Mouse (Mus musculus) liver, embryonic 15.5 days (tissue): ENCODE data around the gene Gart. TPM values are rescaled to one million over a fixed set of nuclear protein-coding genes. Genes with fewer than 3 reads are reported as not detected.
A peak's percentile ranks its signal among the peaks of the same experiment; 100 is the strongest.

Experiments
- ATAC-seq: fragments of 200-750 bp; cut with Nextera tagmentation; 2 replicates; pipeline ENCODE4 v1.8.0; 2017; ENCODE audit warnings: moderate number of reproducible peaks, mild to moderate bottlenecking, moderate library complexity; ENCODE audit not compliant: insufficient read depth
- H3K27ac ChIP-seq: fragments of 300-500 bp; sonication (generic); replicated peaks from 2 replicates; pipeline ENCODE4 v1.5.1; 2015; ENCODE audit warnings: mild to moderate bottlenecking, inconsistent platforms
- H3K27me3 ChIP-seq: fragments of 300-500 bp; sonication (generic); 2 replicates; pipeline ENCODE4 v1.6.1; 2015; ENCODE audit warnings: mild to moderate bottlenecking, inconsistent platforms
- H3K36me3 ChIP-seq: fragments of 300-500 bp; sonication (generic); replicated peaks from 2 replicates; pipeline ENCODE4 v1.6.1; 2015; ENCODE audit warnings: moderate library complexity, mild to moderate bottlenecking, inconsistent platforms
- H3K4me1 ChIP-seq: fragments of 300-500 bp; sonication (generic); replicated peaks from 2 replicates; pipeline ENCODE4 v1.6.1; 2015; ENCODE audit warnings: inconsistent platforms
- H3K4me2 ChIP-seq: fragments of 300-500 bp; sonication (generic); 2 replicates; pipeline ENCODE4 v1.6.1; 2015; ENCODE audit warnings: moderate library complexity, mild to moderate bottlenecking, inconsistent platforms
- H3K4me3 ChIP-seq: fragments of 300-500 bp; sonication (generic); replicated peaks from 2 replicates; pipeline ENCODE4 v1.5.1; 2015; ENCODE audit warnings: mild to moderate bottlenecking, inconsistent platforms
- H3K9ac ChIP-seq: fragments of 300-500 bp; sonication (generic); 2 replicates; pipeline ENCODE4 v1.6.1; 2015; ENCODE audit warnings: moderate library complexity, mild to moderate bottlenecking, inconsistent platforms
- H3K9me3 ChIP-seq: fragments of 300-500 bp; sonication (generic); replicated peaks from 2 replicates; pipeline ENCODE4 v1.6.1; 2016; ENCODE audit warnings: inconsistent platforms
- WGBS: fragments of 180-500 bp; shearing (Covaris S2); methylation state at CpG from one replicate; pipeline ENCODE4 v1.1.7; 2015; ENCODE audit warnings: mixed read lengths; ENCODE audit not compliant: insufficient replicate concordance; 5-methylcytosine and 5-hydroxymethylcytosine counted together
- polyA plus RNA-seq: library from polyadenylated mRNA; unstranded; fragments of >200 nt; fragmentation: Nextera tagmentation; extraction: Ambion mirVana; gene quantifications from 2 replicates; pipeline ENCODE4 v1.2.1, GENCODE M21; 2015

Gart gene
- polyA plus RNA-seq, result 57.4 and 65.8 TPM in 2 replicates

GRCm38 (mm10) chr16:91646681-91647419 lies at the start of gene Gart:
TSS of gene Gart (minus strand) at chr16:91646952.
- Histone ChIP-seq H3K4me1 (peaks cover 44% of the 10 kb centered on the region), H3K27me3 (no peaks in the 10 kb centered on the region), H3K9me3 (no peaks in the 10 kb centered on the region), H3K36me3 (peaks cover 27% of the 10 kb centered on the region), H3K27ac (peak within 1 kb of the TSS; percentile 100), H3K4me3 (peak within 1 kb of the TSS; percentile 83), H3K9ac (peak within 1 kb of the TSS; percentile 88), H3K4me2 (peak within 1 kb of the TSS; percentile 100)
- under 1% methylated on average over 59 of the region's 59 CpGs for WGBS
- ATAC-seq, result peak; percentile 82

- ATAC-seq, result no peak
- H3K4me3 ChIP-seq, result no peak overlapping the region
- H3K4me2 ChIP-seq, result no peak overlapping the region
- no peak overlapping the region for H3K27ac ChIP-seq
- WGBS, result 38% methylated on average over 8 of the region's 8 CpGs
- H3K4me1 ChIP-seq, result peaks cover 16% of the 10 kb centered on the region
- no peaks in the 10 kb centered on the region for H3K27me3 ChIP-seq
- H3K9me3 ChIP-seq, result no peaks in the 10 kb centered on the region
- peaks cover 63% of the 10 kb centered on the region for H3K36me3 ChIP-seq
- no peak overlapping the region for H3K9ac ChIP-seq
Measured at GRCm38 (mm10) chr16:91695108-91695755, 48.5 kb upstream of the Gart start.

GRCm38 (mm10) chr16:91694455-91695084 lies 47.8 kb upstream of the Gart start:
- 26% methylated on average over 14 of the region's 14 CpGs for WGBS
- Histone ChIP-seq H3K27ac (no peak overlapping the region), H3K36me3 (peaks cover 57% of the 10 kb centered on the region)

GRCm38 (mm10) chr16:91689791-91690190 lies 43.0 kb upstream of the Gart start:
- H3K4me3 ChIP-seq, result peak overlapping the region; percentile 99
- peak overlapping the region; percentile 95 for H3K4me2 ChIP-seq
- peak overlapping the region; percentile 30 for H3K9ac ChIP-seq
- WGBS, result 14% methylated on average over 7 of the region's 7 CpGs
- no peaks in the 10 kb centered on the region for H3K27me3 ChIP-seq
- ATAC-seq, result peak; percentile 7; the same call in 1 of the 2 replicates
- peaks cover 36% of the 10 kb centered on the region for H3K36me3 ChIP-seq
- no peaks in the 10 kb centered on the region for H3K9me3 ChIP-seq
- peak overlapping the region; percentile 96 for H3K27ac ChIP-seq
- peaks cover 46% of the 10 kb centered on the region for H3K4me1 ChIP-seq

More at GRCm38 (mm10) chr16:91694455-91695084, 47.8 kb upstream of the Gart start:
- H3K27me3 ChIP-seq, result no peaks in the 10 kb centered on the region
- no peaks in the 10 kb centered on the region for H3K9me3 ChIP-seq
- peak; percentile 68 for ATAC-seq
- no peak overlapping the region for H3K9ac ChIP-seq
- H3K4me2 ChIP-seq, result no peak overlapping the region
- peaks cover 23% of the 10 kb centered on the region for H3K4me1 ChIP-seq
- no peak overlapping the region for H3K4me3 ChIP-seq

DNA sequence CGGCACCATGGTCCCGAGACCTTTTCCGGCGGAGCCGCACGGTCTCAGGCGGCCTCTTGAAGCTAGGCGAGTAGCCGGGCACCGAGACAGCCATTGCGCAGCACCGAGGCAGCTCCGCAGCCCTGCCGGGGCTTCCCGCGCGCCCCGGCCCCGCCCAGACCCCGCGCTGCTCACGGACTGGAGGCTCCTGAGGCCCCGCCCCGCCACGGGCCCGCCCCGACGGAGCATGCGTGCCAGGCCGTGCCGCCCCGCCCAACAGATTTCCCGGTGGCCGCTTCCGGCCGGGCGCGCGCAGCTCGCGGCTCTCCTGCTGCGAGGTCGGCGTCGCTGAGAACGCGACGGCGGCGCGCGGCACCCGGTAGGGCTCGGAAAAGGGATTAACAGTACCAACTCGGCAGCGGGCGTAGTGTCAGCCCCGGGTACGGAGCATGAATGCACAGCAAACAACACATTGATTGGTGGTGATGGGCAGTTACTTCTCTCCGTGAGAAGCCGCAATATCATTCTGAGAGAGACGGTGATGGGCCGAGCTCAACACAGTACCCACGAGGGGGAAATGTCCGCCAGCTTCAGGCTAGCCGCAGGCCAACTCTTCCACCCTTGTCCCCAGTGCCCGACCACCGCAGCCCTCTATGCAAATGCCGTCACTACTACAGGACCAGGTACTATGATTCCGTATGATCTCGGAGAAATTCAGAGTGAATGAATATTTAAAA lies 42.0 kb upstream of the Gart start, which contains the start of gene Donson:
Donson (minus strand) TSS at position 152 of the 716 bp plus-strand sequence.
- peaks cover 43% of the 10 kb centered on the region for H3K36me3 ChIP-seq
- peak; percentile 98 for ATAC-seq
- peak within 1 kb of the TSS; percentile 100 for H3K9ac ChIP-seq
- peak within 1 kb of the TSS; percentile 99 for H3K4me3 ChIP-seq
- peak within 1 kb of the TSS; percentile 96 for H3K27ac ChIP-seq
- H3K27me3 ChIP-seq, result no peaks in the 10 kb centered on the region
- peaks cover 43% of the 10 kb centered on the region for H3K4me1 ChIP-seq
- H3K9me3 ChIP-seq, result no peaks in the 10 kb centered on the region
- peak within 1 kb of the TSS; percentile 95 for H3K4me2 ChIP-seq
- WGBS, result 1% methylated on average over 71 of the region's 71 CpGs

GRCm38 (mm10) chr16:91688023-91688618 lies 41.4 kb upstream of the Gart start:
- 1% methylated on average over 51 of the region's 51 CpGs for whole genome bisulfite sequencing
- Histone ChIP-seq H3K9me3 (no peaks in the 10 kb centered on the region), H3K4me1 (peaks cover 43% of the 10 kb centered on the region), H3K9ac (peak overlapping the region; percentile 100), H3K27ac (peak overlapping the region; percentile 96), H3K27me3 (no peaks in the 10 kb centered on the region), H3K4me2 (peak overlapping the region; percentile 95), H3K4me3 (peak overlapping the region; percentile 99), H3K36me3 (peaks cover 46% of the 10 kb centered on the region)
- peak; percentile 50 for ATAC-seq

- Histone ChIP-seq H3K4me3 (peak overlapping the region; percentile 4; the same call in 1 of the 2 replicates), H3K27ac (no peak overlapping the region), H3K4me2 (peak overlapping the region; percentile 95), H3K9me3 (no peaks in the 10 kb centered on the region), H3K36me3 (peaks cover 58% of the 10 kb centered on the region), H3K9ac (no peak overlapping the region), H3K27me3 (no peaks in the 10 kb centered on the region), H3K4me1 (peaks cover 43% of the 10 kb centered on the region)
- WGBS, result 74% methylated on average over 5 of the region's 5 CpGs
- no peak for ATAC-seq
Measured at GRCm38 (mm10) chr16:91686369-91686768, 39.6 kb upstream of the Gart start.

GRCm38 (mm10) chr16:91685526-91685925 lies 38.8 kb upstream of the Gart start:
- Histone ChIP-seq H3K9me3 (no peaks in the 10 kb centered on the region), H3K4me1 (peaks cover 38% of the 10 kb centered on the region), H3K27ac (no peak overlapping the region), H3K4me3 (no peak overlapping the region), H3K4me2 (peak overlapping the region; percentile 6; the same call in 1 of the 2 replicates), H3K9ac (no peak overlapping the region), H3K27me3 (no peaks in the 10 kb centered on the region), H3K36me3 (peaks cover 60% of the 10 kb centered on the region)
- 47% methylated on average over 5 of the region's 5 CpGs for WGBS
- no peak for ATAC-seq

- 67% methylated on average over 5 of the region's 5 CpGs for WGBS
- H3K27me3 ChIP-seq, result no peaks in the 10 kb centered on the region
- H3K9ac ChIP-seq, result no peak overlapping the region
- no peak for ATAC-seq
- H3K4me1 ChIP-seq, result peaks cover 8% of the 10 kb centered on the region
- H3K4me3 ChIP-seq, result no peak overlapping the region
- no peaks in the 10 kb centered on the region for H3K9me3 ChIP-seq
- H3K36me3 ChIP-seq, result peaks cover 96% of the 10 kb centered on the region
- H3K4me2 ChIP-seq, result no peak overlapping the region
- no peak overlapping the region for H3K27ac ChIP-seq
Measured at GRCm38 (mm10) chr16:91680656-91681055, 33.9 kb upstream of the Gart start.

DNA sequence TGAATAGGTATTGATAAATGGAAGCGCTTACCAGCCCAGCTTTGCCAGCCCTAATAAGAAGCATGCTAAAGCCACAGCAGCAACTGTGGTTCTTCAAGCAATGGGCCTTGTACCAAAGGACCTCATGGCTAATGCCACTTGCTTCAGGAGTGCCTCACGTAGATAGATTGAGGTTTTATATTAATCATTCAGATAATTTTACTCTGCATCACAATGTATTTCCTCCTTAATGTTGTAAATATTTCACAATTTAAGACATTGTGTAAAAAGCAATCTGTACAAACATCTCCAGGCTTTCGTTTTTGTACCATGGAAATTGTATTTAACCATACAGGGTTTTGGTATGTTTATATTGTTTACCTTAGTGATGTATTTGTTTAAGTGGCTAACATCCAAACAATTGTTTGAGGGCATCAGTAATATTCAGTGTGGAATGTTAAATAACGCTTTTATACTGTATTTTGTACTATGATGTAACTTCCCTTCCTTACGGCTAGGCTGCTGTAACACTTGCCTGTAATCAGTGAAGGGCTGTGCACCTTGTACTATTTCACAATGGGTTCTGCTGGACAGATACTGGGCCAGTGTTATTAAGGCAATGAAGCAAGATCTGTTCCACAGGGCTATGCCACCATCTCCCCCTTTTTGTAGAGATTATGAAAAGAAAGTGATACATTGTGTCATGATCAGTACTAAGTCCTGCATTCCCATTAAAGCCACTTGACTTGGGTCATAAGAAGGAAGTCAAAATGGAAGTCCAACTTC lies 31.6 kb upstream of the Gart start:
- Histone ChIP-seq H3K4me2 (no peak overlapping the region), H3K9ac (no peak overlapping the region), H3K4me1 (0 out of 2 replicates have a peak, but pooled peaks cover 5% of the 10 kb centered on the region), H3K9me3 (no peaks in the 10 kb centered on the region), H3K4me3 (no peak overlapping the region), H3K27me3 (no peaks in the 10 kb centered on the region), H3K27ac (no peak overlapping the region), H3K36me3 (peaks cover 95% of the 10 kb centered on the region)
- 70% methylated on average over 5 of the region's 5 CpGs for WGBS
- peak; percentile 79 for ATAC-seq
